ENCODE assay signal across 9 mouse cellular contexts in genomic region chr16:29001249-29001648, GRCm38 (mm10).
DNase-seq lines count a peak whose midpoint lies in the region; ATAC-seq and TF ChIP-seq lines count a peak whose summit lies in the region.
"Had no signal": no experiment of that assay in that cellular context is flagged by ENCODE, and none has a peak within 500 bp of the region (broad histone marks: within the 10 kb centered on the region; RNA-seq: fewer than 3 reads in every experiment).

No protein-coding gene starts in this region.

- no peak overlapping the region for H3K4me3 ChIP-seq in intestine, embryonic 16.5 days (ENCODE audit: low read length)
- no peak overlapping the region for H3K4me3 ChIP-seq in left cerebral cortex, adult 2 months
- H3K4me3 ChIP-seq: liver, embryonic 15.5 days had no signal

- no peak overlapping the region for H3K27ac ChIP-seq in intestine, embryonic 16.5 days (ENCODE audit: low read length)
- no peak overlapping the region for H3K27ac ChIP-seq in left cerebral cortex, adult 2 months
- H3K27ac ChIP-seq: liver, embryonic 15.5 days had no signal

- 79% methylated on average over 9 of the region's 9 CpGs for WGBS in intestine, embryonic 16.5 days

- DNase-seq in left cerebral cortex, postnatal 4 days = peak; percentile 94
- DNase-seq in left cerebral cortex, adult 9 months (ENCODE audit: low spot score in 2 of 2) = no peak
- DNase-seq in adrenal gland, postnatal 14 days = peak; percentile 58
- DNase-seq in cerebellum, adult 8-10 months = peak; percentile 89
- peak; percentile 69 for DNase-seq in kidney, postnatal 14 days
- no peak for DNase-seq in spleen, postnatal 36 days (ENCODE audit: low spot score in 2 of 2)
- no peak for DNase-seq in left cerebral cortex, adult 2 months (ENCODE audit: extremely low spot score in 1 of 2, low spot score in 2 of 2)

- no peak for ATAC-seq in intestine, embryonic 16.5 days

- H3K4me1 ChIP-seq in intestine, embryonic 16.5 days (ENCODE audit: control insufficient read depth, insufficient read depth, low read length) = no peaks in the 10 kb centered on the region
- H3K4me1 ChIP-seq: liver, embryonic 15.5 days had no signal

- H3K36me3 ChIP-seq in intestine, embryonic 16.5 days (ENCODE audit: control insufficient read depth, insufficient read depth, low read length) = no peaks in the 10 kb centered on the region
- H3K36me3 ChIP-seq: liver, embryonic 15.5 days had no signal

- no peaks in the 10 kb centered on the region for H3K9me3 ChIP-seq in intestine, embryonic 16.5 days (ENCODE audit: control insufficient read depth, low read length)
- H3K9me3 ChIP-seq: liver, embryonic 15.5 days had no signal

- intact Hi-C loops in left cerebral cortex, postnatal 4 days (cut with DNase I) = no loop called here
- intact Hi-C loops in left cerebral cortex, adult 2 months (cut with DNase I) = no loop called here

- TF ChIP-seq CTCF in left cerebral cortex, adult 2 months (IDR thresholded peaks at IDR 0.05) = no peak

- no peak overlapping the region for H3K9ac ChIP-seq in intestine, embryonic 16.5 days (ENCODE audit: low read depth, low read length)
- H3K9ac ChIP-seq: liver, embryonic 15.5 days had no signal

- no peak overlapping the region for H3K4me2 ChIP-seq in intestine, embryonic 16.5 days (ENCODE audit: low read depth, low read length)
- H3K4me2 ChIP-seq: liver, embryonic 15.5 days had no signal

- no peaks in the 10 kb centered on the region for H3K27me3 ChIP-seq in intestine, embryonic 16.5 days (replicated peaks; ENCODE audit: control insufficient read depth, insufficient read depth, low read length)
- H3K27me3 ChIP-seq: liver, embryonic 15.5 days had no signal

Comparison
In these comparisons a context has a peak if more than half of its experiments do, and no peak if none do; other contexts are left out.
1. DNase-seq: peak in left cerebral cortex, postnatal 4 days (single experiment), adrenal gland, postnatal 14 days (single experiment), cerebellum, adult 8-10 months (single experiment) and kidney, postnatal 14 days (single experiment); none in left cerebral cortex, adult 9 months (0 of 2), spleen, postnatal 36 days (0 of 2) and left cerebral cortex, adult 2 months (0 of 2).